Mouse (Mus musculus) adrenal gland, postnatal 14 days (tissue): Measurements from ENCODE around the gene Spag5. TPM values are rescaled to one million over a fixed set of nuclear protein-coding genes. Genes with fewer than 3 reads are reported as not detected.

Source experiments
- DNase-seq: peaks from one replicate; pipeline ENCODE4 v3.0.0; 2021; ENCODE audit warnings: mixed read lengths
- long read RNA-seq, 2 experiments: library from polyadenylated mRNA; stranded (forward); transcript quantifications; one replicate each; pipeline ENCODE4 v2.0.0; 2021
- total RNA-seq: library from RNA; stranded (reverse); gene quantifications from 2 replicates; pipeline ENCODE4 v1.2.3, GENCODE M21; 2021

Gene Spag5
- total RNA-seq, result 9.7 and 12.4 TPM in 2 replicates
- long read RNA-seq, experiment 1, partial matches to known transcripts, result 0 of 4 reads
- long read RNA-seq, experiment 1, other reads (novel, unspliced or antisense), result 1 of 4 reads
- long read RNA-seq, experiment 2, partial matches to known transcripts, result 3 of 7 reads
- long read RNA-seq, experiment 2, other reads (novel, unspliced or antisense), result 1 of 7 reads

DNA sequence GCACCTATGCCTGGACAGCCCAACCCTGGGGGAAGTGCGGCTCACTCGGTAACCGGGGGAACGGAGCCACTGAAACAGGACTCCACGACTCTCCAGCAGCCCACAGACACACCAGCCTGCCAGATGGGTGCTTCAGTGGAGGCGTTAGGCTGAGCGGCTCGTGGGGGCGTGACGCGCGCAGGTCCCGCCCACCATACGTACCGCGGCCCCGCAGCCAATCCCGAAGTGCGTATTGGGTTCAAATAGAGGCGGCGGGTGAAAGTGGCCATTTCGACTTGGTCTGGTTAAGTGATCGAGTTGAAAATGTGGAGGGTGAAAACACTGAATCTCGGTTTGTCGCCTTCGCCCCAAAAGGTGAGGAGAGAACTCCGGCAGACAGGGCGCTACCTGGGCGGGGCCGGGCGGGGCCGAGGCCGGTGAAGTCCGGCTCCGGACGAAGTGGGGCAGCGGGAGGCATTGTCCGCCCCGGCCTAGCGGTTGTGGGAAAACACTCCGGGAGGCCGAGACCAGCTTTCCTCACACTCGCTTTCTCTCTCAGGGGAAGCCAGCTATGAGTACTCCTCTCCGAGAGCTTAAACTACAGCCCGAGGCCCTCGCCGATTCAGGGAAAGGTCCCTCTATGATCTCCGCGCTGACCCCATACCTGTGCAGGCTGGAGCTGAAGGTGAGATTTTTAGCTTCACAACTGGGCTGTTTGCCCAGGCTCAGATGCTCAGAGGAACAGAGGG is at the start of gene Spag5:
Gene Spag5, plus strand, starts transcription at position 173 of the 728 bp plus-strand sequence.
- DNase-seq, result peak; percentile 95

GRCm38 (mm10) chr11:78256618-78257017 is 44.7 kb upstream of the Spag5 start:
- DNase-seq, result no peak

DNA sequence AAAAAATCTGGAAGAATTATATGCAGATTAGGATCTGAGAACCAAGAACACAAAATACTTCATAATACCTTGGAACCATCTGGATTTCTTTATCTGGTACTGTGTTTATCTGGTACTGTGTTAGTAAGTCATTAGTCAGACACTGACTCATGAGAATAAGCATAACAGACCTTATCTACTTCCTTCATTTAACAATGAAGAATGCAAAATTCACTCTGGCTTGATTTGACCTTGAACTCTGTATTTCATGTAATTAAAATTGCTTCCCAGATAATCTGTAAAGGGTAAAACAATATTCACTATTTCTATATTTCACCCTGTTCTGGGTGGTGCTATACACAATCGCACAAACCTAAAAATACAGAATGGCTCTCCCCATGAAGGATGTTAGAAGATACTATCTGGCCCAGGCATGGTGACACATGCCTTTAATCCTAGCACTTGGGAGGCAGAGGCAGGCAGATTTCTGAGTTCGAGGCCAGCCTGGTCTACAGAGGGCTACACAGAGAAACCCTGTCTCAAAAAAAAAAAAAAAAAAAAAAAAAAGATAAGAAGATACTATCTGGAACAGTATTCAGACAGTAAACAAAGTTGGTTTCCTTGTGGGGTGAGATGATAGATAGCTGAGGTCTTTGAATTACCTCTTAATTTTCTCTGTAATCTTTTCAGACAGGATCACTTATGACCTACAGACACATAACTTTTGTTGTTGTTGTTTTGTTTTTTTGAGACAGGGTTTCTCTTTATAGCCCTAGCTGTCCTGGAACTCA is 40.7 kb upstream of the Spag5 start:
- no peak for DNase-seq

GRCm38 (mm10) chr11:78261380-78262352 is 39.7 kb upstream of the Spag5 start, which contains the start of gene 2610507B11Rik:
Gene 2610507B11Rik (plus strand): TSS chr11:78261752.
- peak; percentile 97 for DNase-seq

GRCm38 (mm10) chr11:78262550-78262949 is 38.8 kb upstream of the Spag5 start:
- peak; percentile 78 for DNase-seq

DNA sequence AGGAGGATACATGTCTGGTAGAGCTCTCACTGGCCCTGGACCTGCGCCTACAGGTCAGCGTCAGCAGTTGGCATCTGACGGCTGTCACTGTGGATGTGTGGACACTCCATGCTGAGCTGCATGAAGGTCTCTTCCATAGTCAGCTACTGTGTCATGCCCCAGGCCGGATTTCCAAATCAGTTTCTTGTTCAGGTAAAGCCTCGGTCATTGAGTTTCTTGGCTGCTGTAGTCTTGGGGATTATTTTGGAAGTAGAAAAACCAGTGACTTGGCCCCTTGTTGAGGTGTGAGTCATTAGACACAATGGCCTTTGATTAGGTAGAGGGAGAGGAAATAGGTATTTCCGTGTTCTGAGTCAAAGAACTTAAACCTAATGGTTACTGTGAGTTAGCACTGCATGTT is 35.8 kb upstream of the Spag5 start:
- no peak for DNase-seq

GRCm38 (mm10) chr11:78271986-78272385 is 29.3 kb upstream of the Spag5 start:
- no peak for DNase-seq

DNA sequence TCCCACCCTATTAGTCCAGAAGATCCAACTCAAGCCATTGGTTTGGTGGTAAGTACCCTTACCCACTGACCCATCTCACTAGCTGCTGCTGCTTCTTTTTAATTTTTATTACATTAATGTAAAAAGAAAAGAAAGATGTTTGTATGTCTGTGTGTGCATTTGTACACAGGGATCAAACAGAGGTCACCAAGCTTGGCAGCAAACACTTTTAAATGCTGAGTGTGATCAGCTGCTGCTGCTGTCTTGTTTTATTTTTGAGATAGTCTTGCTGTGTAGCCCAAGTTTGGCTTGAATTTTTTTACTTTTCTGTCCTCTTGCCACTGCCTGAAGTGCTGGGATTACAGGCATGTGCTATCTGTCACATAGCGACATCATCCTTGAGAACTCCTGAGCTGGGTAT is 25.7 kb upstream of the Spag5 start:
- DNase-seq, result no peak

DNA sequence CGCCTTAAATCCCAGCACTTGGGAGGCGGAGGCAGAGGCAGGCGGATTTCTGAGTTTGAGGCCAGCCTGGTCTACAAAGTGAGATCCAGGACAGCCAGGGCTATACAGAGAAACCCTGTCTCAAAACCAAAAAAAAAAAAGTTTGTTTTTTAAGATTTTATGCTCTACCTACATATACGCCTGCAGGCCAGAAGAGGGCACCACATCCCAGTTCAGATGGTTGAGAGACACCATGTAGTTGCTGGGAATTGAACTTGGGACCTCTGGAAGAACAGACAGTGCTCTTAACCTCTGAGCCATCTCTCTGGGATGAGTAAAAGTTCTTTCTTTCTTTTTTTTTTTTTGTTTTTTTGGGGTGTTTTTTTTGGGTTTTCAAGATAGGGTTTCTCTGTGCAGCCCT is 25.2 kb upstream of the Spag5 start:
- peak; percentile 20 for DNase-seq

DNA sequence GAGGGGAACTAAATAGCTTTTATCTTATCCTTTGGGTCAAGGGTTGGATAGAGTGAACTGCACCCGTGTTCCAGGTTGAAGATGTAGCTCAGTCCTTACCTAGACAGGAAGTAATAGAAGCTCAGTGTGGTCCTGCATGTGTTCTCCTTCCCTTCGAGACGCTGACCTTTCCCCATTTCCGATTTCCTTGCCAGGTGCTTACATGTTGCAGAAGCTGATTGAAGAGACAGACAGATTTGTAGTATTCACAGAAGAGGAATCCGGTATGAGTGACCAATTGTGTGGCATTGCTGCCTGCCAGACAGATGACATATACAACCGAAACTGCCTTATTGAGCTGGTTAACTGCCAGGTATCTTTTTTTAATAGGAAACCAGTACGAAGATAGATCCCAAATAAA is 22.5 kb upstream of the Spag5 start:
- DNase-seq, result no peak

DNA sequence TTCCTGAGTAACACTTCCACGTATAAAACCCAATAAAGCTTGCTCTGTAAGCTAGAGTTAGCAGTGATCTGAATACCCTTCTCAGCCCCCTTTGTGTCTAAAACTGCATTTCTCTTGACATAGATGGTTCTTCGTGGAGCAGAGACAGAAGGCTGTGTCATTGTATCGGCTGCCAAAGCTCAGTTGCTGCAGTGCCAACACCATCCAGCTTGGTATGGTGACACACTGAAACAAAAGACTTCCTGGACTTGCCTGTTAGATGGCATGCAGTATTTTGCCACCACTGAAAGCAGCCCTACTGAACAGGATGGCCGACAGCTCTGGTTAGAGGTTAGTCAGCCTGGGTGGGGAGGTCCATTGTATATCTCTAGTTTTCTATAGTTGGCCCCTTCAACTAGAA is 21.7 kb upstream of the Spag5 start:
- DNase-seq, result no peak

DNA sequence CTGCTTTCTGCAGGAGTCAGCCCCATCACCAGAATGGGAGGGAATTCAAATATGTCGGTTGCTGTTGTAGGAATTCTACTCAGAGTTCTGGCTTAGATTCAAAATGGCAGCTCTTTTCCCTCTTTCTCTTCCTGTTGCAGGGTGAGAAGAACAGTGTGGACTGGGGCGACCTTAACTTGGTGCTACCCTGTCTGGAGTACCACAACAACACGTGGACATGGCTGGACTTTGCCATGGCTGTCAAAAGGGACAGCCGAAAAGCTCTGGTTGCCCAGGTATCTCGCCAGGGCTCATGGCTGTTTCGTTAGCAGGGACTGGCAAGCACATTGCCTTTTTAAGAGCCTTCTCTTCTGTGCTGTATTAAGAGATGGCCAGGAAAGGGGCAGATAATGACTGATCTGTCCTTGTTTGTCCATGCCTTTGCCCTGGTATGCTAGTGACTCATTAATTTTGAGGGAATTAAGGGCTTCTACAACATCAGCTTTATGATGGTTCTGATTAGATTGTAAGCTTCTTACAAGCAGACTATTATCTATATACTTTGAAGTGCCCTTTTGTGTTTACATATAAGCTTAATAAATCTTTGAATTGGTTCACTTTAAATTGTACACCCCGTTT is 12.1 kb upstream of the Spag5 start:
- DNase-seq, result no peak

DNA sequence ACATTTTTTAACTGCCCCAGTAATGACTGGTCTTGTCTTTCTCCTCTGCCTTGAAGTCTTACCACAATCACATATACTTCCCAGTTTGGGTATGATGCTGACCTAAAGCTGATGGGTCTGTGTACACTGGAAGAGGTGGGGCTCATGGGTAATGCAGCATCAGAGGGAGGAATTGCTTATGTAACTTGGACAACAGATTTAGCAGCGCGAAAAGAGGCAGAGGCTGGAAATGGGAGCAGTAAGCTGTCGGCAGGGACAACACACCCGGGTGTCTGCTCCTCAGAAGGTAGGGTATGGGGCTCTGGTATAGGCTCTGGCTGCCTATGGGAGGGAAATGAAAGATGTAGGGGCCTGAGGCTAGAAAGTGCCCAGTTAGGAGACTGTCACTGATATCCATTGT is 10.7 kb upstream of the Spag5 start, which contains the start of gene BC030499:
Gene BC030499, plus strand, starts transcription at position 188 of the 400 bp plus-strand sequence.
- DNase-seq, result no peak

- no peak for DNase-seq
Observed at GRCm38 (mm10) chr11:78294585-78294984, 6.7 kb upstream of the Spag5 start.

- no peak for DNase-seq
Observed at GRCm38 (mm10) chr11:78300917-78301316, 412 bp upstream of the Spag5 start.

DNA sequence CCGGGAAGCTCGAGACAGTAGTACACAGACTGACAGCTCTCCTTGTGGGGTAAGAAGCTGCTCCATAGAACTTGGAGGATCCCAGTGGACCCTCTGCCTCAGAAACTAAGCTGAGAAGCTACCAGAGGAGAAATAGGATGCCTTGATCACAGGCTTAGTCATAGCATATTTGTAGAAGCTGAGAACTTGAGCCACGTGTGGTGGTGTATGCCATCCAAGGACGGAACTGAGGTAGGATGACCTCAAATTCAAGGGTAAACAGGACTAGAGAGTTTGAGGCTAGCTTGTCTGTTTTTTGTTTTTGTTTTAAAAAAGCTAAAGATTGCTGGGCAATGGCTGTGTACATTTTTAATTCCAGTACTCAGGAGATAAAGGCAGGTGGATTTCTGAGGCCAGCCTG is 3.9 kb downstream of the Spag5 start:
- DNase-seq, result peak; percentile 27

DNA sequence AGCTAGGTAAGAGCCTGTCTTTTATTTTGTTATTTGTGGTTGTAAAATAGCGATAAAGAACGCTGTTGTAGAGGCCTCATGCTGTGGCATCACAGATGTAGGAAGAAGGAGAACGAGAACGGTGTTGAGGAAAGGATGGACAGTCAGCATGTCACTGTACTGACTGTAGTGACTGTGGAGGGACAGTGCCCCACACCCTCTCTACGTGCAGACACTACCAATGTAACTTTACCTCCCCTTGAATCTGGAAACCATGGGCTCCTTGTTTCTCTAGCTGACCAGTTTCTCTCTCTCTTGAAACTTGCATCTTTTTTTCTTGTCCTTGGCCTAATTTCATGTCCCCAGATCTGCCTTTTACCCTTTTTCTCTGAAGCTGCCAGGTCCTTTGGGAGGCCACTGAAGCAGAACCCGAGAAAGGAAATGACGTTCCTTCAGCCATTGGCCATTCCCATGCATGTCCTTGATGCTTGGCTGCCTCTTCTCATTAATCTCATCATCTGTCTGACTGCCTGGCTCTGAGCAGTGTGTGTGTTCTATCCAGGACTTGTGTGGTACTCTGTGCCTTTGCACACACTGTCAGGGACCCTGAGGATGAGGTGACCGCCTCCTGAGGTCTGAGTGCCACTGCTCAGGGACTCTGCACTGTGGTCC is 9.7 kb downstream of the Spag5 start:
- peak; percentile 58 for DNase-seq

GRCm38 (mm10) chr11:78313662-78314061 is 12.3 kb downstream of the Spag5 start:
- DNase-seq, result no peak

DNA sequence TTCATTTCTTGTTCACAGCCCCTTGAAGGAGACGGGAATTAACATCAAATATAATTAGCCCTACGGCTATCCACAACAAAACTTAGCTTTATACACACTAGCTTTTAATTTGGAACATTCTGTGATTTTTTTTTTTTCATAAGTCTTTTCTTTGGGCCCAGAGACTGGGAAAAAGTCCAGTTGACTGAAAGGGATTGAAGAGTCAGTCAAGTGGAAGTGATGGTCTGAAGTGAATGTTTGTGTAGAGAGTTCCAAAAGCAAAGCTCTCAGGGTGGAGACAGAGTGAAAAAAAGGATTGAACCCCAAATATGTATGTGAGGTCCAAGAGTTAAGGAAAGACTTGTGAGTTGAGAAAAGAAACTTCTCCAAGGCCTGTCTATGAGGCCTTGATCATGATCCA is 17.1 kb downstream of the Spag5 start:
- DNase-seq, result no peak

- DNase-seq, result no peak
Observed at GRCm38 (mm10) chr11:78322076-78322831, 20.9 kb downstream of the Spag5 start.
